Mouse (Mus musculus) lung, embryonic 15.5 days (tissue): ENCODE results near the gene March4. TPM values are rescaled to one million over a fixed set of nuclear protein-coding genes. Genes with fewer than 3 reads are reported as not detected.

ENCODE experiments used
- ATAC-seq: fragments of 200-750 bp; cut with Nextera tagmentation; 2 replicates; pipeline ENCODE4 v1.8.0; 2017; ENCODE audit warnings: moderate number of reproducible peaks, borderline replicate concordance; ENCODE audit not compliant: low FRiP score, low TSS enrichment; ENCODE audit errors: extremely low read depth
- H3K27ac ChIP-seq: fragments of 300-500 bp; sonication (generic); 2 replicates; pipeline ENCODE4 v1.5.1; 2015; ENCODE audit warnings: moderate library complexity, mild to moderate bottlenecking, inconsistent platforms
- H3K27me3 ChIP-seq: fragments of 300-500 bp; sonication (generic); 2 replicates; pipeline ENCODE4 v1.6.1; 2015; ENCODE audit warnings: inconsistent platforms
- H3K36me3 ChIP-seq: fragments of 300-500 bp; sonication (generic); 2 replicates; pipeline ENCODE4 v1.6.1; 2015; ENCODE audit warnings: inconsistent platforms
- H3K4me1 ChIP-seq: fragments of 300-500 bp; sonication (generic); 2 replicates; pipeline ENCODE4 v1.6.1; 2015; ENCODE audit warnings: inconsistent platforms
- H3K4me2 ChIP-seq: fragments of 300-500 bp; sonication (generic); 2 replicates; pipeline ENCODE4 v1.6.1; 2015; ENCODE audit warnings: inconsistent platforms, mild to moderate bottlenecking, moderate library complexity
- H3K4me3 ChIP-seq: fragments of 300-500 bp; sonication (generic); 2 replicates; pipeline ENCODE4 v1.5.1; 2015; ENCODE audit warnings: mild to moderate bottlenecking, inconsistent platforms
- H3K9ac ChIP-seq: fragments of 300-500 bp; sonication (generic); 2 replicates; pipeline ENCODE4 v1.6.1; 2015; ENCODE audit warnings: inconsistent platforms
- H3K9me3 ChIP-seq: fragments of 300-500 bp; sonication (generic); 2 replicates; pipeline ENCODE4 v1.6.1; 2016; ENCODE audit warnings: inconsistent platforms
- WGBS: fragments of 180-500 bp; shearing (Covaris S2); methylation state at CpG from one replicate; pipeline ENCODE4 v1.1.7; 2015; 5-methylcytosine and 5-hydroxymethylcytosine counted together
- polyA plus RNA-seq: library from polyadenylated mRNA; unstranded; fragments of >200 nt; fragmentation: Nextera tagmentation; extraction: Ambion mirVana; gene quantifications from 2 replicates; pipeline ENCODE4 v1.2.1, GENCODE M21; 2015

March4 gene
- polyA plus RNA-seq, 1 experiment from 2014 or later: 0.06 TPM

- ATAC-seq: no peak
These were observed 104.2 kb downstream of the March4 start for GRCm38 (mm10) chr1:72432579-72432978.

DNA sequence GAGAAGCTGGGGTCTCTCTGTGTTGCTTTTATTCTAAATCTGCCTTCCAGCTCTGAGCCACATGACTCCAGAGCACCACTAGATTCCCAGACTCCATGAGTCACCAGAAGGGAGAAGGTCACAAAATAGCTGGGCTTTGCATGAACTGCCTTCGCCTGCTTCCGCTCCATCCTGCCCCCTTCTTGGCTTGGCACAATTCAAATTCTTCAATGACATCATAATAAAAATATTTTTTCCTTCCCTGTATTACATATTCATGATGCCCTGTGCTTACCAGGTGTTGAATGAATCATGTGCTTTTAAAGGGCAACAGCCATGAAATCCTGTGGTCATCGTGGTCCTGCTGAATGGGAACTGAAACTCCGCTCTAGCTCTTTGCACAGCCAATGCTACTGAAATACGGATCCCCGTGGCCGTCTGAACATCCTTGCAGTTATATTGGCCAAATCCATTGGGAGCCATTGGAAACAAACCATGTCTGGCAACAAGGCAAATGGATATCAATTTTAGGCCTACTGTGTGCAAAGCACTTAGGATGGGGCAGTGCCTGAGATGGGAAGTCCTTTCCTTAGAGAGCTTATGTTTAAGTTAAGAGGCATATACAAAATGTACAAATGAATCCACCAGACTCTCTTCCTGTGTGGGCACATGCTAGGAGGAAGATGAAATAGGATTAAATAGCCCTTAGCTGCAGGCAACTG, 107.5 kb downstream of the March4 start:
- WGBS: 89% methylated on average over 7 of the region's 7 CpGs
- H3K27me3 ChIP-seq: no peaks in the 10 kb centered on the region

More at GRCm38 (mm10) chr1:72432579-72432978, 104.2 kb downstream of the March4 start:
- no peak overlapping the region for H3K4me3 ChIP-seq
- H3K4me2 ChIP-seq: no peak overlapping the region
- WGBS: 95% methylated on average over 1 of the region's 1 CpGs
- H3K36me3 ChIP-seq: no peaks in the 10 kb centered on the region
- no peak overlapping the region for H3K27ac ChIP-seq
- no peaks in the 10 kb centered on the region for H3K9me3 ChIP-seq
- no peak overlapping the region for H3K9ac ChIP-seq
- no peaks in the 10 kb centered on the region for H3K4me1 ChIP-seq
- H3K27me3 ChIP-seq: no peaks in the 10 kb centered on the region

GRCm38 (mm10) chr1:72428526-72428925, 108.2 kb downstream of the March4 start:
- Histone ChIP-seq H3K27me3 (no peaks in the 10 kb centered on the region), H3K36me3 (no peaks in the 10 kb centered on the region), H3K9ac (no peak overlapping the region), H3K27ac (no peak overlapping the region), H3K9me3 (no peaks in the 10 kb centered on the region), H3K4me3 (no peak overlapping the region), H3K4me2 (no peak overlapping the region), H3K4me1 (no peaks in the 10 kb centered on the region)
- ATAC-seq: no peak
- WGBS: 83% methylated on average over 8 of the region's 8 CpGs

More for the DNA sequence above, 107.5 kb downstream of the March4 start:
- H3K9ac ChIP-seq: no peak overlapping the region
- H3K4me1 ChIP-seq: no peaks in the 10 kb centered on the region
- H3K9me3 ChIP-seq: no peaks in the 10 kb centered on the region
- no peak for ATAC-seq
- H3K36me3 ChIP-seq: no peaks in the 10 kb centered on the region
- no peak overlapping the region for H3K4me3 ChIP-seq
- H3K27ac ChIP-seq: no peak overlapping the region
- no peak overlapping the region for H3K4me2 ChIP-seq

GRCm38 (mm10) chr1:72426456-72426855, 110.3 kb downstream of the March4 start:
- H3K4me3 ChIP-seq: no peak overlapping the region
- no peak overlapping the region for H3K27ac ChIP-seq
- ATAC-seq: no peak
- no peak overlapping the region for H3K4me2 ChIP-seq
- H3K9me3 ChIP-seq: no peaks in the 10 kb centered on the region
- WGBS: 67% methylated on average over 4 of the region's 4 CpGs
- no peaks in the 10 kb centered on the region for H3K4me1 ChIP-seq
- H3K27me3 ChIP-seq: no peaks in the 10 kb centered on the region
- H3K36me3 ChIP-seq: no peaks in the 10 kb centered on the region
- H3K9ac ChIP-seq: no peak overlapping the region

GRCm38 (mm10) chr1:72422121-72422520, 114.6 kb downstream of the March4 start:
- Histone ChIP-seq H3K27me3 (no peaks in the 10 kb centered on the region), H3K9me3 (no peaks in the 10 kb centered on the region), H3K36me3 (no peaks in the 10 kb centered on the region), H3K9ac (no peak overlapping the region), H3K4me2 (no peak overlapping the region), H3K4me1 (no peaks in the 10 kb centered on the region), H3K27ac (no peak overlapping the region), H3K4me3 (no peak overlapping the region)
- ATAC-seq: no peak
- 86% methylated on average over 4 of the region's 4 CpGs for WGBS

DNA sequence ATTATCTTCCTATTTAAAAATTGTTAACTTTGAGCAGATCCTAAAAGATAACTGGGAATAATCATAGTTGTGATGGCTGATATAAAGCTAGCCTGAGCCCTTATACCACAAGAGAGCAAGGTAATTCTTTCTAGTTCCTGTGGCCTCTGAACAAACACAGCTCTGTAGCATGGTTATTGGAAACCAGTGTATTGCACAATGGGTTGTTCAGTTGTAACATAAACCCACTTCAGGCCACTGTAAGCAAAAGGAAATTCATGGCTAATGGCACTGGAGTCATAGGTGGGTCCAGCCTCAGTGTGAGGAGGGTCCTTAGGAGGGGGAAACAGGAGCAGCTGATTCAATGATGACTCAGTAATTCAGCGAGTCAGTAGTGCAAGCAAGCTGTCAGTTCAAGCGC, 116.5 kb downstream of the March4 start:
- H3K36me3 ChIP-seq: no peaks in the 10 kb centered on the region
- no peak overlapping the region for H3K27ac ChIP-seq
- H3K4me1 ChIP-seq: no peaks in the 10 kb centered on the region
- 61% methylated on average over 2 of the region's 2 CpGs for WGBS
- no peak overlapping the region for H3K4me2 ChIP-seq
- no peaks in the 10 kb centered on the region for H3K27me3 ChIP-seq
- ATAC-seq: no peak
- H3K9me3 ChIP-seq: no peaks in the 10 kb centered on the region
- H3K4me3 ChIP-seq: no peak overlapping the region
- H3K9ac ChIP-seq: no peak overlapping the region

GRCm38 (mm10) chr1:72418744-72419655, 117.7 kb downstream of the March4 start:
- no peaks in the 10 kb centered on the region for H3K9me3 ChIP-seq
- no peaks in the 10 kb centered on the region for H3K36me3 ChIP-seq

GRCm38 (mm10) chr1:72414561-72415253, 122.0 kb downstream of the March4 start:
- Histone ChIP-seq H3K4me1 (no peaks in the 10 kb centered on the region), H3K27ac (no peak overlapping the region), H3K27me3 (no peaks in the 10 kb centered on the region), H3K4me2 (no peak overlapping the region), H3K4me3 (no peak overlapping the region), H3K9me3 (no peaks in the 10 kb centered on the region), H3K36me3 (no peaks in the 10 kb centered on the region), H3K9ac (no peak overlapping the region)
- no peak for ATAC-seq
- WGBS: 59% methylated on average over 8 of the region's 8 CpGs

More at GRCm38 (mm10) chr1:72418744-72419655, 117.7 kb downstream of the March4 start:
- WGBS: 72% methylated on average over 8 of the region's 8 CpGs
- Histone ChIP-seq H3K27me3 (no peaks in the 10 kb centered on the region), H3K27ac (no peak overlapping the region), H3K4me3 (no peak overlapping the region), H3K9ac (no peak overlapping the region), H3K4me2 (no peak overlapping the region), H3K4me1 (no peaks in the 10 kb centered on the region)
- ATAC-seq: no peak

DNA sequence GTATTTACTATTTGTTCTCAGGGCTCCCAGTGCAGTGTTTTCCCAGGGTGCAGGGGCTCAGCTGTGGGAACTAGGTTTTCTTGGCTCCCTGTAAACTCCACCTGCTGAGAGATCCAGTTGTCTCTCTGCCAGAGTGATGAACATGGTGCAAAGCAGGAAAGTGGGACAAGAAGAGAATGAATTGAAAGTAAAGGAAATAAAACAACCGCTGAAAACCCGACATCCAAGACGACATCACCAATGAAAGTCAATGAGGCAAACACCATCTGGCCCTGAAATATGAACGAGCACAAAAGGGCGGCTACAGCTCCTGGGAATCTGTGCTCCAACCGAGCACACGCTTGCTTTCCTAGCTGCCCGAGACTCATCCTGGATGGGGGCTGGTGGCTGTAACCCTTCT, 122.6 kb downstream of the March4 start:
- H3K27me3 ChIP-seq: no peaks in the 10 kb centered on the region
- no peaks in the 10 kb centered on the region for H3K9me3 ChIP-seq
- H3K9ac ChIP-seq: no peak overlapping the region
- no peak overlapping the region for H3K4me3 ChIP-seq
- WGBS: 73% methylated on average over 8 of the region's 8 CpGs
- H3K4me1 ChIP-seq: no peaks in the 10 kb centered on the region
- no peak overlapping the region for H3K27ac ChIP-seq
- H3K36me3 ChIP-seq: no peaks in the 10 kb centered on the region
- ATAC-seq: no peak
- no peak overlapping the region for H3K4me2 ChIP-seq

DNA sequence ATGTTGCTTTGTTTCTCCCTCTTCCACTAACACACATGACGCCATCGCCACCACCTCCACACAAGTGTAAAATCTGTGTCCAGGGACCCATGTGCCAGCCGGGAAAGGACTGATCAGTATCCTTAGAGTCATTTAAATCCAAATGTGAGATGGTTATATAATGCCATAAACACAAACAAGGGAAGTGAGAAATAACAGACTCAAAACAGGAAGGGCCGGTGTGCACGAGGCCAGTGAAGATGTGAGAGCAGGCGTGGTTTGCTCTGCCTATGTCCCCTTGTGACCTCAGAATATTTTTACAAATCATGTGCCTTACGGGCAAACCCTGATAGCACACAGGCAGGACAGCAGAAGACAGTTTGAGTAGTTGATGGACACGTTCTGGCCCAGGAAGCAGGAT, 123.5 kb downstream of the March4 start:
- WGBS: 76% methylated on average over 8 of the region's 8 CpGs
- Histone ChIP-seq H3K9me3 (no peaks in the 10 kb centered on the region), H3K4me2 (no peak overlapping the region), H3K4me3 (no peak overlapping the region), H3K4me1 (no peaks in the 10 kb centered on the region), H3K36me3 (no peaks in the 10 kb centered on the region), H3K27me3 (no peaks in the 10 kb centered on the region), H3K27ac (no peak overlapping the region), H3K9ac (no peak overlapping the region)
- ATAC-seq: no peak

DNA sequence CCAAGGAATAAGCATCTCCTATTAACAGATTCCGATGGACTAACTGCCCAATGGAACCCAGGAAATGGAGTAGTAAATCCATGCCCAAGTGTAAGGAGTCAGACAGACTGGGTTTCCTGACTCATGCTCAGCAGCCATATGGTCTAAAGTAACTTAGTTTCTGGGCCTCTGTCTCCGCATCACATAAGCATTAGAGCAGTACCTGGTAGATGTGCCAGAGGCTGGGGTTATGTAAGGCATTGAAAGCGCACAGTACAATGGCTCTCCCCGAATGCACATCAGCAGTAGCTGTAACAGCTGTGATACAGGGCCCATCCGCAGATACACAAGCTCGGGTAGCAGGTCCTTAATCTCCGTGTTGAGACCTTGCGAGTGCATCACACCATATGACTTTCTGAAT, 125.6 kb downstream of the March4 start:
- WGBS: 94% methylated on average over 8 of the region's 8 CpGs
- Histone ChIP-seq H3K9ac (no peak overlapping the region), H3K4me1 (no peaks in the 10 kb centered on the region), H3K9me3 (no peaks in the 10 kb centered on the region), H3K36me3 (no peaks in the 10 kb centered on the region), H3K27ac (no peak overlapping the region), H3K27me3 (no peaks in the 10 kb centered on the region), H3K4me3 (no peak overlapping the region), H3K4me2 (no peak overlapping the region)
- ATAC-seq: no peak

- H3K27me3 ChIP-seq: no peaks in the 10 kb centered on the region
- no peak overlapping the region for H3K4me3 ChIP-seq
- 72% methylated on average over 5 of the region's 5 CpGs for WGBS
- no peaks in the 10 kb centered on the region for H3K36me3 ChIP-seq
- no peaks in the 10 kb centered on the region for H3K4me1 ChIP-seq
- ATAC-seq: no peak
- no peak overlapping the region for H3K27ac ChIP-seq
- no peaks in the 10 kb centered on the region for H3K9me3 ChIP-seq
- no peak overlapping the region for H3K4me2 ChIP-seq
- no peak overlapping the region for H3K9ac ChIP-seq
These were observed 126.8 kb downstream of the March4 start for GRCm38 (mm10) chr1:72409936-72410335.
